Mouse (Mus musculus) neural tube, embryonic 13.5 days (tissue): Measurements from ENCODE around the gene Nlrp4f. TPM values are rescaled to one million over a fixed set of nuclear protein-coding genes. Genes with fewer than 3 reads are reported as not detected.

ENCODE experiments used
- ATAC-seq: fragments of 200-750 bp; cut with Nextera tagmentation; 2 replicates; pipeline ENCODE4 v1.8.0; 2017; ENCODE audit warnings: low read depth, mild to moderate bottlenecking, moderate TSS enrichment, moderate library complexity
- H3K27ac ChIP-seq: fragments of 300-500 bp; sonication (generic); replicated peaks from 2 replicates; pipeline ENCODE4 v1.5.1; 2015; ENCODE audit warnings: moderate library complexity, mild to moderate bottlenecking, inconsistent platforms
- H3K27me3 ChIP-seq: fragments of 300-500 bp; sonication (generic); 2 replicates; pipeline ENCODE4 v1.6.1; 2015; ENCODE audit warnings: mild to moderate bottlenecking, inconsistent platforms
- H3K36me3 ChIP-seq: fragments of 300-500 bp; sonication (generic); 2 replicates; pipeline ENCODE4 v1.6.1; 2015; ENCODE audit warnings: mild to moderate bottlenecking, inconsistent platforms
- H3K4me1 ChIP-seq: fragments of 300-500 bp; sonication (generic); replicated peaks from 2 replicates; pipeline ENCODE4 v1.6.1; 2015; ENCODE audit warnings: inconsistent platforms
- H3K4me2 ChIP-seq: fragments of 300-500 bp; sonication (generic); 2 replicates; pipeline ENCODE4 v1.6.1; 2015; ENCODE audit warnings: inconsistent platforms, mild to moderate bottlenecking, moderate library complexity
- H3K4me3 ChIP-seq: fragments of 300-500 bp; sonication (generic); 2 replicates; pipeline ENCODE4 v1.5.1; 2015; ENCODE audit warnings: mild to moderate bottlenecking, inconsistent platforms
- H3K9ac ChIP-seq: fragments of 300-500 bp; sonication (generic); 2 replicates; pipeline ENCODE4 v1.6.1; 2015; ENCODE audit warnings: moderate library complexity, mild to moderate bottlenecking, inconsistent platforms
- H3K9me3 ChIP-seq: fragments of 300-500 bp; sonication (generic); 2 replicates; pipeline ENCODE4 v1.6.1; 2016; ENCODE audit warnings: inconsistent platforms
- WGBS: fragments of 180-500 bp; shearing (Covaris S2); methylation state at CpG from one replicate; pipeline ENCODE4 v1.1.7; 2015; 5-methylcytosine and 5-hydroxymethylcytosine counted together
- polyA plus RNA-seq: library from polyadenylated mRNA; unstranded; fragments of >200 nt; fragmentation: Nextera tagmentation; extraction: Ambion mirVana; gene quantifications from 2 replicates; pipeline ENCODE4 v1.2.1, GENCODE M21; 2015

Nlrp4f gene
- polyA plus RNA-seq, 1 experiment from 2014 or later = not detected

GRCm38 (mm10) chr13:65175734-65176471, 29.9 kb downstream of the Nlrp4f start:
- peak overlapping the region; percentile 64 for H3K4me2 ChIP-seq
- H3K9ac ChIP-seq = peak overlapping the region; percentile 67
- H3K27me3 ChIP-seq = no peaks in the 10 kb centered on the region
- peak overlapping the region; percentile 38 for H3K4me3 ChIP-seq
- no peak overlapping the region for H3K27ac ChIP-seq
- 24% methylated on average over 45 of the region's 46 CpGs for WGBS
- H3K9me3 ChIP-seq = no peaks in the 10 kb centered on the region
- peak; percentile 86 for ATAC-seq
- no peaks in the 10 kb centered on the region for H3K36me3 ChIP-seq
- H3K4me1 ChIP-seq = no peaks in the 10 kb centered on the region; the same call in 1 of the 2 replicates

GRCm38 (mm10) chr13:65174102-65174501, 31.7 kb downstream of the Nlrp4f start:
- Histone ChIP-seq H3K9ac (no peak overlapping the region), H3K27ac (no peak overlapping the region), H3K9me3 (no peaks in the 10 kb centered on the region), H3K4me3 (no peak overlapping the region), H3K4me1 (no peaks in the 10 kb centered on the region; the same call in 1 of the 2 replicates), H3K4me2 (no peak overlapping the region), H3K27me3 (no peaks in the 10 kb centered on the region), H3K36me3 (no peaks in the 10 kb centered on the region)
- WGBS = 80% methylated on average over 3 of the region's 3 CpGs
- no peak for ATAC-seq

DNA sequence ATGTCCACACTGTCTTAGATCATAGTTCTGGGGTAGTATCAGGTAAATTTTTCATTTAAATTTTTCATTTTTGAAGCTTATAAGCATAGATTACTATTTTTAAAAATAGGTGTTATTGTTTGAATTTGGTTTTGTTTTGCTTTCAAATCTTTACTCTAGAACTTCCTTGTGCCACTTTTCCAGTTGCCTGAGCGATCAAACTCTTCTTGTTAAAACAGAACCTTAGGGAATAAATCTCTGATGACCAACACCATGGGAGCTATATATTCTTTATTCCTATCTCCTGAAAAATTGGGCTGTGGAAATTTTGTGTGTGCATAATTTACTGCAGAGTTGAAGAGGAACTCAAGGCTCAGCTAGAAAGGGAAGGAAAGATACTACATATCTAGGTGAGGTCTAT, 55.8 kb downstream of the Nlrp4f start, which contains the start of gene Olfr466:
Olfr466 (plus strand) TSS at position 301 of the 400 bp plus-strand sequence.
- Histone ChIP-seq H3K9me3 (0 out of 2 replicates have a peak, but pooled peaks cover 3% of the 10 kb centered on the region), H3K4me1 (no peaks in the 10 kb centered on the region), H3K36me3 (no peaks in the 10 kb centered on the region), H3K4me3 (no peak within 1 kb of the TSS), H3K27ac (no peak within 1 kb of the TSS), H3K4me2 (no peak within 1 kb of the TSS), H3K27me3 (no peaks in the 10 kb centered on the region), H3K9ac (no peak within 1 kb of the TSS)
- 76% methylated on average over 1 of the region's 1 CpGs for WGBS
- ATAC-seq = no peak

GRCm38 (mm10) chr13:65137789-65138188, 68.0 kb downstream of the Nlrp4f start, which contains the start of gene Olfr465-ps1:
Gene Olfr465-ps1 (plus strand): TSS chr13:65138089.
- 88% methylated on average over 4 of the region's 4 CpGs for WGBS
- no peak within 1 kb of the TSS for H3K9ac ChIP-seq
- no peak within 1 kb of the TSS for H3K4me2 ChIP-seq
- no peak within 1 kb of the TSS for H3K27ac ChIP-seq
- H3K4me3 ChIP-seq = no peak within 1 kb of the TSS
- H3K27me3 ChIP-seq = no peaks in the 10 kb centered on the region
- no peaks in the 10 kb centered on the region for H3K9me3 ChIP-seq
- no peak for ATAC-seq
- no peaks in the 10 kb centered on the region for H3K4me1 ChIP-seq
- no peaks in the 10 kb centered on the region for H3K36me3 ChIP-seq

Other genes with a start within 250 kb of the Nlrp4f start
- not detected in 2 replicates for gene Spata31d1c, start 172.9 kb downstream of the Nlrp4f start, polyA plus RNA-seq
- gene Prss47, start 153.2 kb downstream of the Nlrp4f start, polyA plus RNA-seq = not detected in 2 replicates
- 31.1 and 32.1 TPM in 2 replicates for gene Mfsd14b, start 93.0 kb downstream of the Nlrp4f start, polyA plus RNA-seq
- not detected in 2 replicates for gene Olfr465-ps1, start 67.9 kb downstream of the Nlrp4f start, polyA plus RNA-seq
- gene Olfr466, start 55.7 kb downstream of the Nlrp4f start, polyA plus RNA-seq = not detected in 2 replicates
- 0.21 TPM in 1 of 2 replicates, not detected in the other for gene Gm10775, start 53.6 kb upstream of the Nlrp4f start, polyA plus RNA-seq
- gene Zfp369, start 72.8 kb upstream of the Nlrp4f start, polyA plus RNA-seq = 14.6 and 15.9 TPM in 2 replicates